Mouse (Mus musculus): ENCODE data around the gene Slc8a1.

Slc8a1 gene

DNA sequence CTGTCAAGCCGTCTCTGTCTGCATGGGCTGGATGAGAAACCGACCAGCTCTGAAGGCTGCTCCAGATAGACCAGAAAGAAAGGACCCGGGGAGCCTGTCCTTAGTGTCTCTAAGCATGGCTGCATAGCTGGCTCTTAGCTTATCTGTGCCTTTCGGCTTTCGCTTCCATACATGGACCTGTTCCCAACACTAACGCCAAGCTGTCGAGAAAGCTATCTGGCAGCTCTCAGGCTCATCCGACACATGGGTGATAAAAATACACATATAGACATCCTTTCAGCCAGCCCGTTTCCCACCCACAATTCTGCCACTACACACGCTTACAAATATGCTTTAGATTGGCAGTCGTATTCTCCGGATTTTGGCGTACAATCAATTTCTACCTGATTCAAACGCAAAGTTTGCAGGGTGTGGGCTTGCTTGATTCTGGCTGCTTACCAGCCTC lies at the start of gene Slc8a1:
Gene Slc8a1 (minus strand): TSS at position 67 of the 445 bp plus-strand sequence.
- no peak for DNase-seq (ENCODE audit: low read depth, low spot score)

DNA sequence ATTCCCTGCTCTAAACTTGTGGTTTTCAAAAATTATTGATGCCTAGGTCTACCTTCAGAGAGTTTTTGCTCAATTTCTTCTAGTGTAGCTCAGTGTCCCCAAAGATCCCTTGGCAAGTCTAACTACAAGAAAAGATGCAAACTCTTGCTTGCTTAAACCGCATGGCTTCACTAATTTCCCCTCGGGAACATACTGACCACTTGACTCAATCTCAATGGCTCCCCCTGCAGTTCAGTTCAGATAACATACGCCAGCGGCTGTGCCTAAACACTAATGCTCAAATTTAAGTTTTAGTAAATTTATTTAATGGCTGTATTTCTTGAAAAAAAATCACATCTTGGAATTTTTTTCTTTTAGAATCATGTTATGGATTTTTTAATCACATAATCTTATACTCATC lies 49.2 kb upstream of the Slc8a1 start:
- no peak for DNase-seq (ENCODE audit: low read depth, low spot score)

GRCm38 (mm10) chr17:81782326-81782725 lies 44.1 kb upstream of the Slc8a1 start:
- DNase-seq (ENCODE audit: low read depth, low spot score) = no peak

- no peak for DNase-seq (ENCODE audit: low read depth, low spot score)
Measured at GRCm38 (mm10) chr17:81781491-81781890, 43.3 kb upstream of the Slc8a1 start.

DNA sequence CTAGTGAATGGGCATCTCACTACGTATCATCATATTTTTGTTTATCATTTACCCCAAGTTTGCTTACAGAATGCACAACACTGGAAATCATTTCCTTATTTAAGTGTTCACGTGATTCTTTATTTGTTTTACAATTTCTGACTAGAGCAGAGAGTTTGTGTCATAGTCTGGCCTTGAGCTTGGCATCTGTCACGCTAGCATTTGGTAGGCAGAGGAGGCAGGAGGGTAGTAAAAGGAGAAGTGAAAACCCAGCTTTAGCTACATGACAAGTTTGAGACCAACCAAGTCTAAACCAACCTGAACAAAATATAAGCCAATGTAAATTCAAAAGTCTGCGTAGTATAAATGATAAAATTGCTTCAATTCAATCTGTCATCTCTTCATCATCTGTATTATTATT lies 41.7 kb upstream of the Slc8a1 start:
- no peak for DNase-seq (ENCODE audit: low read depth, low spot score)

DNA sequence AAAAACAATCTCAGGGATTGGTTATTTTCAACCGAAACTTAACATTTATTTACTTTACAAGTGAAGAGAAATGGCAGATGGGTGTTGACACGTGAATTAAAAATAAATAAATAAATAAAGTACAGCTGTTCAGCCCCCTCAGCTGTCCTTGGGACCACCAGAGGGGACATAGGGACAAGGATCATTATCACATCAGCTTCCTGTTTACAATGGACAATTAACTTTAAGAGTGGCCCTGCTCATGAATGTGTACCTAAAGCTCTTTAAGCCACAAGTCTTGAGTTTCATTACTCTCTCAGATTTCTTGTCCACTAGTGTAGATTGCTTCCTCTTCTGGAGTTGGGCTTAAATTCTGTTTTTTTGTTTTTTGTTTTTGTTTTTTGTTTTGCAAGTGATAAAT lies 12.5 kb upstream of the Slc8a1 start:
- DNase-seq (ENCODE audit: low read depth, low spot score) = no peak

GRCm38 (mm10) chr17:81743034-81743433 lies 4.9 kb upstream of the Slc8a1 start:
- no peak for DNase-seq (ENCODE audit: low read depth, low spot score)

GRCm38 (mm10) chr17:81740576-81740975 lies 2.4 kb upstream of the Slc8a1 start:
- DNase-seq (ENCODE audit: low read depth, low spot score) = no peak

DNA sequence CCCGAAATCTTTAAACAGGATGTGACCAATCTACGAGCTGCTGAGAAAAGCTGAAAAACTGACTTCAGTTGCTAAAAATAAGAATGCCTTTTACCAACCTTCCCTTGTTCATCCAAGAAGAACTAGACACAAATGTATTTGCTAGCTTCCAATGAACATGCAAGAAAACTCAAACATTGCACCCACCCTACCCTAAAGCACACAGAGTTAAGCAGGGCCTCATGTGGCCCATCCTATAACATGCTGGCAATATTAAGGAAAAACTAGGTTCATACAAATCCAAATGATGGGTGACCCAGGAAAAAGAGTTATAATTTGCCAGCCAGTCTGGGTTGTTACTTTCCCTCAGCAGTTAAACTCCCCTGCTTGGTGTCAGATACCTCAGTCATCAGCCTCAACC lies 398 bp downstream of the Slc8a1 start:
- DNase-seq (ENCODE audit: low read depth, low spot score) = no peak

GRCm38 (mm10) chr17:81737309-81737708 lies 868 bp downstream of the Slc8a1 start:
- DNase-seq (ENCODE audit: low read depth, low spot score) = no peak

- no peak for DNase-seq (ENCODE audit: low read depth, low spot score)
Measured at GRCm38 (mm10) chr17:81735583-81735982, 2.6 kb downstream of the Slc8a1 start.

DNA sequence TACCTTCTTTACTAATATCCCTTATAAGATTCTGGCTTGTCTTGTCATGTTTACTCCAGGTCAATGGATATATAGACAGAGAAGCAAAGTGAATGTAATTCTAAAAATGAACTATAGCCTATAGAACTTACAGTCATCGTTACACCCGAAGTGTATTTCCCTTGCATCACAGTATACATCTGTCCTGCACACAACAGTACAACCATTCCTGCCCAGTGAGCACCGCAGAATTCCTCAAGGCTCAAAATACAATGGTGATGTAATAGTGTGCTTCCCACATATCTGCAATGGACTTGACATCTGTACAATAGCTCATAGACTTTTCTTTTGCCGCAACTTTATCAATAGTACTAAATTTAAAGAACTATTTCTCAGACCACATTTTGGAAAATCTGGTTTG lies 8.3 kb downstream of the Slc8a1 start:
- DNase-seq (ENCODE audit: low read depth, low spot score) = no peak

DNA sequence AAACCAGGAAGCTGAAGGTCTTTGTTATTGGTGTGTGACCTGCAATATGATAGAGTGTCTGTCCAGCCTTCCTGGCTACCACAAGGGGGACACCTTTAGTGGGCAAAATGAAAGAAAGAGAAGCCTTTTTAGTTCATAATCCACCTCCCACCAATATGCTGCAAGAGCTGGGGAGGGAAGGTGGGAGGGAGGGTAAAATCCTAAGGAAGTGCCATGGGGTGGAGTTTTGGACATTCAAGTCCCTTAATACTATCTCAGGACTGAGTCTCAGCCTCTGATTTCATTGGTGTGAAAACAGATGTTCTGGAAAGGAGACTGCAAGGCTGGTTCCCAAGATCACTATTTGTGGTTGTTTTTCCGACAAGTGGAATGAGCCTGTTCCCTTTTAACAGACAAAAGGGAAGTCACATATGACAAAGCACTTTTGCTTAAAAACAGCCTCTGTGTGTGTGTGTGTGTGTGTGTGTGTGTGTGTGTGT lies 25.9 kb downstream of the Slc8a1 start:
- no peak for DNase-seq (ENCODE audit: low read depth, low spot score)

- no peak for DNase-seq (ENCODE audit: low read depth, low spot score)
Measured at GRCm38 (mm10) chr17:81704761-81705160, 33.4 kb downstream of the Slc8a1 start.

- DNase-seq (ENCODE audit: low read depth, low spot score) = no peak
Measured at GRCm38 (mm10) chr17:81703258-81703657, 34.9 kb downstream of the Slc8a1 start.

- DNase-seq (ENCODE audit: low read depth, low spot score) = no peak
Measured at GRCm38 (mm10) chr17:81701701-81702100, 36.5 kb downstream of the Slc8a1 start.

- DNase-seq (ENCODE audit: low read depth, low spot score) = no peak
Measured at GRCm38 (mm10) chr17:81698789-81699188, 39.4 kb downstream of the Slc8a1 start.

- DNase-seq (ENCODE audit: low read depth, low spot score) = no peak
Measured at GRCm38 (mm10) chr17:81697695-81698094, 40.5 kb downstream of the Slc8a1 start.

DNA sequence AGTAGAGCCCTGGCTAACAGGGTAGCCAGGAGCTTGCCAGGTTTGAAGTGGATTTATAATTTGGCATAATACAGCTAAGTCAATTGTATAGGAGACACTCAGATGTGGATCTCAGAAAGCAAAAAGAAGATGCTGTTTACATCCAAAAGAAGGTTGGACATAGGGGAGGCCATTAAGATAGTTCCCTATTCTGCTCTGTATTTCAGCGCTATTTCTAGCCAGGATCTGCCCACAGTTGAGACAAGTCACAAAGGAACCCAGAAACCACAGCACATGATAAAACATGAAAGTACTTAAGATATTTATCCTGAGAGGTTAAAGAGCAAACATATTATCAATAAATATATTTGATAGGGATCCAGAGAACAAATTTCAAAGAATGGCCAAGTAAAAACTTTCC lies 43.2 kb downstream of the Slc8a1 start:
- DNase-seq (ENCODE audit: low read depth, low spot score) = no peak

DNA sequence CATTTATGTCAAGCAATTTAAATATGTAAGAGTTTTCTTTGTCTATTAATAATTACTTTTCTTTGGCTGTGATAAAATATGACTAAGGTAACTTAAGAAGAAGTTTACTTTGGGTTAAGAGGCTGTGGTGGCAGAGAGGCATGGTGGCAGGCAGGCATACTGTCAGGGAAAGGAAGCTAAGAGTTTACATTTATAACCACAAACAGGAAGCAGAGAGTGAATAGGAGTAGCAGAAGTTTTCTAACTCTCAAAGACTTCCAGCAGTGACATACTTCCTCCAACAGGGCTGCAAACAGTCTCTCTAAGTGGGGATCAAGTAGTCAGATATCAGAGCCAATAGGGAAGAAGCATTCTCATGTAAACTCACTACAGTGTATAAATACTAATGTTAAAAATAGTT lies 58.6 kb downstream of the Slc8a1 start:
- no peak for DNase-seq (ENCODE audit: low read depth, low spot score)

- no peak for DNase-seq (ENCODE audit: low read depth, low spot score)
Measured at GRCm38 (mm10) chr17:81677450-81677849, 60.7 kb downstream of the Slc8a1 start.

DNA sequence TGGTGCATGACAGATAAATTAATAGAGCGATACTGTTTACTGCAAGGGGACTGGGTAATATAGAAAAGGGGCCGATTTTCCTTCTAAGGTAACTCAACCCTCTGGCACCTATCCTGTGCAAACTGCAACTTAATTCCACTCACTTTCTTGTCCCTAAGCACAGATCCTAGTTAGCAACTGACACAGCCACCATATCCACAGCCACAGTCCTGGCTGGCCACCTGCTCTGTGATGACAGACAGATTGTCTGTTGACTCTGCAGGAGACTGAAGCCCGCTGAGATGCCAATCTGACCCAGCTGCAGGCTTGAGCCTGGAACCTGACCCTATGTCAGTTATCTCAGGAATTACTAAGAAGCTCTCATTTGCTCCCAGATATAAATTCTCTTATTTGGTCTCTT lies 62.0 kb downstream of the Slc8a1 start:
- no peak for DNase-seq (ENCODE audit: low read depth, low spot score)

DNA sequence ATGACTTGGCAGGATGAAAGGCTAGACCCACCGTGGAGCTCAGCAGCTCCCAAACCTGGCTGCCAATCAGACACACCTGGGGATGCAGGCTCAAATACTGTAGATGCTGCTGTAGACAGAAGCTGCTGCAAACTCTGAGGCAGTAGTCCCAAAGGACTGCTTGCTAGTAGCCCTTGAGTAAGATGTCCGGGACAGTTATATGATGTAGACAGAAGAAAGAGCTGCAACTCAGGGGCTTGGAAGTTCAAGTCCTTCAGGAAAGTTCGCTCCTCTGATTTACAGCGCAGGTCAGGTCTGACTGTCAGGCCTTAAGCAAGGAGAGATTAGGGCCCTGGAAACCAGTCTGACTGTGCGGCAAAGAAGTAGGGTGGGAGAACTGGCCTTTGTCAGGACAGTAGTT lies 66.9 kb downstream of the Slc8a1 start:
- DNase-seq (ENCODE audit: low read depth, low spot score) = no peak
